Mouse (Mus musculus) heart, adult 8-10 months (tissue): ENCODE data around the gene Ms4a3. TPM values are rescaled to one million over a fixed set of nuclear protein-coding genes. Genes with fewer than 3 reads are reported as not detected.

Experiments used
- DNase-seq: peaks from one replicate; pipeline ENCODE4 v3.0.0; 2022; ENCODE audit warnings: low spot score
- total RNA-seq, 4 experiments: library from RNA; stranded (reverse); gene quantifications; 2 replicates each; pipeline ENCODE4 v1.2.4; 2022

Gene Ms4a3
- total RNA-seq, 4 experiments from 2014 or later, result not detected

GRCm38 (mm10) chr19:11589891-11590449 lies 50.7 kb downstream of the Ms4a3 start:
- DNase-seq, result no peak

- DNase-seq, result no peak
These were observed 51.4 kb downstream of the Ms4a3 start for GRCm38 (mm10) chr19:11589205-11589604.

Other genes starting within 250 kb of the Ms4a3 start
- gene Ms4a4c, start 236.1 kb downstream of the Ms4a3 start, total RNA-seq, result under 1 TPM in 1 of 4 experiments, not detected in 3; 0.34 TPM
- gene Ms4a4b, start 197.3 kb downstream of the Ms4a3 start, total RNA-seq, result under 1 TPM; 0.19 to 0.79 (median 0.37) TPM
- gene Ms4a6c, start 171.5 kb downstream of the Ms4a3 start, total RNA-seq, result 1 to 10 TPM; 3.7 to 4.7 (median 4.1) TPM
- gene Gm8369, start 154.9 kb downstream of the Ms4a3 start, total RNA-seq, result under 1 TPM in 2 of 4 experiments, not detected in 2; 0.40 to 0.57 TPM
- 1 to 10 TPM; 2.4 to 5.9 (median 3.6) TPM for gene Ms4a6b, start 124.3 kb downstream of the Ms4a3 start, total RNA-seq
- gene Ms4a4d, start 104.0 kb downstream of the Ms4a3 start, total RNA-seq, result 1 to 10 TPM; 4.9 to 6.9 (median 6.7) TPM
- 1 to 10 TPM; 2.1 to 3.5 (median 3.0) TPM for gene Ms4a6d, start 36.0 kb downstream of the Ms4a3 start, total RNA-seq
- gene Ms4a2, start 17.1 kb downstream of the Ms4a3 start, total RNA-seq, result not detected
- not detected for gene Oosp2, start 19.7 kb upstream of the Ms4a3 start, total RNA-seq
- gene Oosp1, start 50.3 kb upstream of the Ms4a3 start, total RNA-seq, result not detected
- gene Oosp3, start 56.2 kb upstream of the Ms4a3 start, total RNA-seq, result not detected
- not detected for gene Gif, start 106.7 kb upstream of the Ms4a3 start, total RNA-seq
- 100 to 1,000 TPM; 105 to 122 (median 115) TPM for gene Mrpl16, start 129.5 kb upstream of the Ms4a3 start, total RNA-seq
- gene Stx3, start 178.6 kb upstream of the Ms4a3 start, total RNA-seq, result 1 to 10 TPM; 3.0 to 5.4 (median 3.4) TPM
- gene Olfr1417, start 198.4 kb upstream of the Ms4a3 start, total RNA-seq, result not detected
- not detected for gene Olfr1418, start 220.2 kb upstream of the Ms4a3 start, total RNA-seq
- not detected for gene Olfr1419, start 234.3 kb upstream of the Ms4a3 start, total RNA-seq
- not detected for gene Olfr1420, start 245.7 kb upstream of the Ms4a3 start, total RNA-seq